Mouse (Mus musculus) kidney, adult 8-10 months (tissue): Measurements from ENCODE around the gene Llph.

Experiments
- DNase-seq, 2 experiments: peaks; one replicate each; pipeline ENCODE4 v3.0.0; 2022

The Llph gene

DNA sequence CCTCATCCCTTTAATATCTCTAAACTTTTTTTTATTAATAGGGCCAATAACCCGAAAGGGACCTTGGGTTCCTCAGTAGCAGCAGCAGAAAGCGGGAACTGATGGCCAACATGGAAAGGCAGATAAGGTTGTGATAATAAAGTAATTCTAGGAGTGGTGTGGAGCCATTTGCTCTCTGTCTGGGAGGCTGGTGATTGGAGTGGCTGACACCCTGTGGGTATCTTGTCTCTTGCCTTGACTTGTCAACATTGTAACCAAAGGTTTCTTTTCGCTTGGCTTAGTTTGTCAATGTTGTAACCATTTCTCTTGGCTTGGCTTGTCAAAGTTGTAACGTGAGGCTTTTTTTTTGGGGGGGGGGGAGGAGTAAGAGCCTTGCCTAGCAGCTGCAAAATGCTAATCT is 53.5 kb downstream of the Llph start:
- DNase-seq: no peak

DNA sequence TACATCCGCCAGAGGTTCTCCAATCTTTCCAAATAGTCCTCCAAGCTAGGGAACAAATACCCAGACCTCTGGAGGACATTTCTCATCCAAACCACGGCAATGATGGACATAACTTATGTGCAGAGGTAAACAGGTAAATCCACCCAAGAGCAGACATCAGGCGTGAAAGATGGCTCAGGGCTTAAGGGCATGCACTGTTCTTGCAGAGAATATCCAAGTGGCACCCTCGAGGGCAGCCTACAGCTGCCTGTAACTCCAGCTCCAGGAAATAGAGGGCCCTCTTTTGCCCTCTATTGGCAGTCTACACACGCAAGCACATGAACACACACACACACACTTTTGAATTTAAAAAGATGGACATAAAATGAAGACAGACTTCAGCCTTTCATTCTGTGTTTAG is 54.8 kb downstream of the Llph start:
- DNase-seq: no peak
